Mouse (Mus musculus) limb, embryonic 14.5 days (tissue): Measurements from ENCODE around the gene Lrba. TPM values are rescaled to one million over a fixed set of nuclear protein-coding genes. Genes with fewer than 3 reads are reported as not detected.

ENCODE experiments used
- ATAC-seq: fragments of 200-750 bp; cut with Nextera tagmentation; 2 replicates; pipeline ENCODE4 v1.8.0; 2017; ENCODE audit warnings: low read depth, moderate number of reproducible peaks, moderate TSS enrichment; ENCODE audit not compliant: low FRiP score
- DNase-seq: peaks from one replicate; pipeline ENCODE4 v3.0.0-alpha.2; 2015; ENCODE audit warnings: low spot score
- H3K27ac ChIP-seq: fragments of 300-500 bp; sonication (generic); replicated peaks from 2 replicates; pipeline ENCODE4 v1.5.1; 2014; ENCODE audit warnings: low read depth, mild to moderate bottlenecking, low read length, moderate library complexity, mixed read lengths
- H3K27me3 ChIP-seq: fragments of 300-500 bp; sonication (generic); 2 replicates; pipeline ENCODE4 v1.6.1; 2014; ENCODE audit warnings: low read length, mixed read lengths; ENCODE audit not compliant: control insufficient read depth, insufficient read depth
- H3K36me3 ChIP-seq: fragments of 300-500 bp; sonication (generic); 2 replicates; pipeline ENCODE4 v1.6.1; 2014; ENCODE audit warnings: mild to moderate bottlenecking, low read length, moderate library complexity, mixed read lengths; ENCODE audit not compliant: control insufficient read depth, insufficient read depth
- H3K4me1 ChIP-seq: fragments of 300-500 bp; sonication (generic); 2 replicates; pipeline ENCODE4 v1.6.1; 2014; ENCODE audit warnings: antibody characterized with exemption, low read length, mixed read lengths; ENCODE audit not compliant: control insufficient read depth, insufficient read depth
- H3K4me2 ChIP-seq: fragments of 300-500 bp; sonication (generic); replicated peaks from 2 replicates; pipeline ENCODE4 v1.6.1; 2014; ENCODE audit warnings: low read depth, mild to moderate bottlenecking, low read length, moderate library complexity; ENCODE audit not compliant: severe bottlenecking
- H3K4me3 ChIP-seq: fragments of 300-500 bp; sonication (generic); replicated peaks from 2 replicates; pipeline ENCODE4 v1.5.1; 2014; ENCODE audit warnings: low read length
- H3K9ac ChIP-seq: fragments of 300-500 bp; sonication (generic); 2 replicates; pipeline ENCODE4 v1.6.1; 2014; ENCODE audit warnings: mild to moderate bottlenecking, low read depth, low read length, moderate library complexity; ENCODE audit not compliant: severe bottlenecking
- H3K9me3 ChIP-seq: fragments of 300-500 bp; sonication (generic); 2 replicates; pipeline ENCODE4 v1.6.1; 2016; ENCODE audit warnings: low read length; ENCODE audit not compliant: control insufficient read depth
- POLR2A ChIP-seq: fragments of 200-500 bp; IDR thresholded peaks from 2 replicates; pipeline ENCODE4 v1.8.0; 2012; ENCODE audit warnings: inconsistent platforms, mild to moderate bottlenecking, moderate library complexity, borderline replicate concordance; ENCODE audit not compliant: insufficient read depth, insufficient read length; ENCODE audit errors: extremely low read depth
- WGBS: fragments of 180-500 bp; shearing (Covaris S2); extraction: QIAGEN DNeasy Blood & Tissue Kit; methylation state at CpG from one replicate; pipeline ENCODE4 v1.1.7; 2014; 5-methylcytosine and 5-hydroxymethylcytosine counted together
- polyA plus RNA-seq, 2 experiments: library from polyadenylated mRNA; depleted of rRNA in 1 of 2; stranded (reverse) in 1 of 2; unstranded in 1 of 2; fragments of >200 nt; fragmentation: Nextera tagmentation in 1 of 2; extraction: Ambion mirVana in 1 of 2; gene quantifications; 2 replicates each; pipeline versions ENCODE4 v1.2.1 to v1.2.3; 2012 to 2014

Gene Lrba
- polyA plus RNA-seq, 2 experiments: 8.9 to 13.6 TPM

DNA sequence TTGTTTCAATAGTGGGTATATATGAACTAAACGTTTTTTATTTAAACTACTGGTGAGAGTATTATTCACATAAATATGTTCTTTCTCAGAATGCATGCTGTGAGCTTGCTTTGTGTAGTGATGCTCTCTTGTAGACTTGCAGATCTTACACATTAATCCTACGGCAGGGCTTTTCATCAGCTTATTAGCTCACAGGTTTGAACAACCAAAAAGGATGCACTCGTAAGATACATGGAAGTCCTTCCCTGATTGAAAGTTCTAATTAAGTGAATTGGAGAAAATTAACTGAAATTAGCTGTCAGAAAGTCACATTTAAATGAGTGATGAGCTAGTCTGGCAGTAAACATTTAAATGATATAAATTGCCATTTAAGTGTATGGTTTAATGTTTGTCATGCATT lies 488.3 kb downstream of the Lrba start:
- ATAC-seq (no peak), DNase-seq (no peak)
- H3K27me3 ChIP-seq: no peaks in the 10 kb centered on the region
- H3K4me3 ChIP-seq: no peak overlapping the region
- H3K4me1 ChIP-seq: no peaks in the 10 kb centered on the region
- H3K9me3 ChIP-seq: no peaks in the 10 kb centered on the region
- 41% methylated on average over 3 of the region's 3 CpGs for WGBS
- no peak for TF ChIP-seq POLR2A
- H3K9ac ChIP-seq: no peak overlapping the region
- H3K36me3 ChIP-seq: no peaks in the 10 kb centered on the region
- no peak overlapping the region for H3K4me2 ChIP-seq
- H3K27ac ChIP-seq: no peak overlapping the region

DNA sequence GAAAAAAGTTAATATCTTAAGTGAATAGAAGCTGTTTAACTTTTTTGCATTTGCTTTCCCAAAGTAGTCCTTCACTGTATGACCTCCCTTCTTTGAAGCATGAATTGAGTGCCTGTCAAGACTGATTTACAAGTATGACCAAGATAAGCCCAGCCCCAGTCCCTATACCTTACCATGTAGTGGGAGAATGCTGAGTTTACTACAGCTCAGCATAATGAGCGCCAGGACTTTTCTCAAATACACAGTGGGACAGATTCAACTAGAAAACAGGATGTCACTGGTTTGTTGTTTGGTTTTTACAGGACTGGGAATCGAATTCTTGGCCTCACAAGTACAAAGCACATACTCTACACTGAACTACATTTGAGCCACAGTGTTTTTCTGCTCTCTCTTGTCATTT lies 490.0 kb downstream of the Lrba start:
- DNase-seq (no peak), ATAC-seq (no peak)
- no peaks in the 10 kb centered on the region for H3K9me3 ChIP-seq
- H3K4me2 ChIP-seq: no peak overlapping the region
- no peaks in the 10 kb centered on the region for H3K4me1 ChIP-seq
- H3K36me3 ChIP-seq: no peaks in the 10 kb centered on the region
- 51% methylated on average over 2 of the region's 2 CpGs for WGBS
- H3K27ac ChIP-seq: no peak overlapping the region
- no peak for TF ChIP-seq POLR2A
- H3K4me3 ChIP-seq: no peak overlapping the region
- no peak overlapping the region for H3K9ac ChIP-seq
- H3K27me3 ChIP-seq: no peaks in the 10 kb centered on the region

DNA sequence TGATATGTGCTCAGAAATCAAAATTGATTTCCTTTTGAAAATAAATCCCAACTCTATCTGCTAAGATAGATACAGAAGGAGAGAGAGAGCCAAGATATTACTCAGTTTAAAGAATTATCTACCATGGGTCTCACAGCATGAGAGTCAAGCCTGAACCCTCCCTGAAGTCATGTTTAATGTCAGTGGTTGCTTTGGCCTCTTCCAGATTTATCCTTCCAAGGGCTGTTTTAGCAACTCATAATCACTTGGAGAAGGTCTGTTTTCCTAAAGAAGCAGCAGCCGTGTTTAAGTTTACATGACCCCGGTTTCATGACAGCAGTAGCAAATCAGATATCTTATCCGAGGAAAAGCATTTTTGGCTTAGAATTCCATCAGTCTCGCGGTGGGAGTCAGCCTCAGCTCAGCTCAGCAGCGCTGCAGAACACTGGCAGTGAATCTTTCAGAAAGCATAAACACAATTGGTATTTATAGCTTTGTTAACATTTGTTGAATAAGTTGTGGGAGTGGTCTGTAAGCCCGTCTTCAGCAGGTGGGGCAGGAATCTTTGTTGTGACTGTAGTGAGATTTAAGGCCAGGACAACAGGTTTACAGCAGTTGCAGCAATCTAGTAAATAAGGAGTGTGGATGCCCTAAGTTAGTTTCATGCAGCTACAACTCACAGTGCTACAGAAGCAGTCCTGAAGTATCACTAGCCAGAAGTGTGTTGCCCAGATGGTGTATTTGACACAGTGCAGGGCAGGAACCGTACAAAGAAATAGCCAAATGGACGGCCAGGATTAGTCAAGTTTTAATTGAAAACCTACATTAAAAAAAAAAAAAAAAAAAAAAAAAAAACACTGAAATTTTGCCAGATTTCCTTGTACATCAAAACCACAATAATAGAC lies 499.2 kb downstream of the Lrba start:
- Histone ChIP-seq H3K4me3 (no peak overlapping the region), H3K4me1 (no peaks in the 10 kb centered on the region; the same call in 1 of the 2 replicates), H3K27ac (no peak overlapping the region), H3K36me3 (no peaks in the 10 kb centered on the region), H3K9me3 (no peaks in the 10 kb centered on the region), H3K9ac (no peak overlapping the region), H3K27me3 (no peaks in the 10 kb centered on the region), H3K4me2 (no peak overlapping the region)
- WGBS: 14% methylated on average over 9 of the region's 9 CpGs
- DNase-seq: peak; percentile 14
- no peak for ATAC-seq
- no peak for TF ChIP-seq POLR2A

DNA sequence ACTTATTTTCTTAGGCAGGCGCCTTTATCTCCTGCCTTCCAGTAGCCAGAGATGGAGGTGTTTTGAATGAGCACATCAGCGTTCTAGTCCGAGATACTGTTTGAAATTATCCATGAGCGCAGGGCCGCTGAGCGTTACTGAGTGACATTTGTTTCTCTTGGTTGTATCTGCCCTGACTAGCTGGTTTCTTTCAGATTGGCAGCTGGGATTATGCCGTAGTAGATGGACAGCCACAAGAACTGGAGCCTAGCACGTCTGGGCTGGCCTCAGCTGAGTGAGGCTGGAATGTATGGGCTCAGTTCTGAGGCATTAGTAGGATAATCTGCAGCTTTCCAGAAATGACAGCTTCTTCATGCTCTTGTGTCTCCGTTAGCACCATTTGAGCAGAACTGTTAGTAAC lies 500.6 kb downstream of the Lrba start:
- no peaks in the 10 kb centered on the region for H3K27me3 ChIP-seq
- no peak overlapping the region for H3K27ac ChIP-seq
- no peak for ATAC-seq
- H3K36me3 ChIP-seq: no peaks in the 10 kb centered on the region
- no peak for DNase-seq
- H3K9me3 ChIP-seq: no peaks in the 10 kb centered on the region
- no peak overlapping the region for H3K4me2 ChIP-seq
- H3K9ac ChIP-seq: no peak overlapping the region
- H3K4me1 ChIP-seq: no peaks in the 10 kb centered on the region; the same call in 1 of the 2 replicates
- 66% methylated on average over 9 of the region's 9 CpGs for WGBS
- no peak overlapping the region for H3K4me3 ChIP-seq
- TF ChIP-seq POLR2A: no peak

GRCm38 (mm10) chr3:86738831-86739230 lies 514.4 kb downstream of the Lrba start:
- Histone ChIP-seq H3K9me3 (no peaks in the 10 kb centered on the region), H3K4me2 (no peak overlapping the region), H3K4me1 (0 out of 2 replicates have a peak, but pooled peaks cover 3% of the 10 kb centered on the region), H3K27ac (no peak overlapping the region), H3K27me3 (no peaks in the 10 kb centered on the region), H3K36me3 (no peaks in the 10 kb centered on the region), H3K4me3 (no peak overlapping the region), H3K9ac (no peak overlapping the region)
- WGBS: 67% methylated on average over 3 of the region's 3 CpGs
- DNase-seq: no peak
- TF ChIP-seq POLR2A: no peak
- no peak for ATAC-seq
